Mouse (Mus musculus) C3H10T1/2 (cell line): ENCODE data around the gene Gltp. TPM values are rescaled to one million over a fixed set of nuclear protein-coding genes. Genes with fewer than 3 reads are reported as not detected.

Experiments
- polyA plus RNA-seq, 2 experiments: library from polyadenylated mRNA; unstranded; fragments of >200 nt; fragmentation: generic; extraction: Trizol; gene quantifications; one replicate each; pipeline ENCODE4 v1.2.1; 2012; ENCODE audit warnings: missing spikeins in 2 of 2

The Gltp gene
- 10 to 100 TPM; 35.0 to 43.1 TPM for polyA plus RNA-seq

GRCm38 (mm10) chr5:114690633-114691567 is at the start of gene Gltp:
TSS of gene Gltp (minus strand) at chr5:114690984.

GRCm38 (mm10) chr5:114707265-114708068 is 16.7 kb upstream of the Gltp start, which contains the start of gene Tchp:
TSS of gene Tchp (plus strand) at chr5:114707760.

GRCm38 (mm10) chr5:114658255-114658654 is 32.5 kb downstream of the Gltp start, which contains the start of gene Trpv4:
TSS of gene Trpv4 (minus strand) at chr5:114658421.

Other genes with a start within 250 kb of the Gltp start
- 10 to 100 TPM in 1 of 2 experiments, 1 to 10 TPM in 1; 9.3 to 20.1 TPM for gene Mmab, start 246.9 kb downstream of the Gltp start, polyA plus RNA-seq
- 100 to 1,000 TPM in 1 of 2 experiments, 10 to 100 TPM in 1; 69.8 to 114 TPM for gene Mvk, start 246.7 kb downstream of the Gltp start, polyA plus RNA-seq
- gene Fam222a, start 123.0 kb downstream of the Gltp start, polyA plus RNA-seq = under 1 TPM; 0.04 to 0.52 TPM
- gene Trpv4, start 32.6 kb downstream of the Gltp start, polyA plus RNA-seq = 1 to 10 TPM; 1.3 to 3.0 TPM
- 10 to 100 TPM in 1 of 2 experiments, 1 to 10 TPM in 1; 3.2 to 10.1 TPM for gene Tchp, start 16.8 kb upstream of the Gltp start, polyA plus RNA-seq
- 10 to 100 TPM; 23.7 to 41.4 TPM for gene Ankrd13a, start 83.7 kb upstream of the Gltp start, polyA plus RNA-seq
- gene Git2, start 84.5 kb upstream of the Gltp start, polyA plus RNA-seq = 10 to 100 TPM in 1 of 2 experiments, 1 to 10 TPM in 1; 4.6 to 21.3 TPM
- 10 to 100 TPM; 41.9 to 54.5 TPM for gene 1500011B03Rik, start 132.5 kb upstream of the Gltp start, polyA plus RNA-seq
- gene 4930519G04Rik, start 162.7 kb upstream of the Gltp start, polyA plus RNA-seq = not detected
- not detected for gene Gm9936, start 167.7 kb upstream of the Gltp start, polyA plus RNA-seq
- gene Oasl2, start 206.0 kb upstream of the Gltp start, polyA plus RNA-seq = 1 to 10 TPM in 1 of 2 experiments, under 1 TPM in 1; 0.15 to 7.8 TPM
- gene Oasl1, start 232.3 kb upstream of the Gltp start, polyA plus RNA-seq = under 1 TPM; 0.07 to 0.08 TPM